Mouse (Mus musculus): ENCODE results near the gene Dctn3.
"Not testable (repeated sequence)": the region's sequence is repeated elsewhere in the genome, so short reads cannot be mapped to it uniquely, and the experiment has no call there.

GRCm38 (mm10) chr4:41702226-41702625 is 20.7 kb downstream of the Dctn3 start:
- not testable (repeated sequence) for TF ChIP-seq TAL1, GATA1 (IDR thresholded peaks at IDR 0.05; ENCODE audit: low read length)
